8 mouse cellular contexts compared by ENCODE assay signal in genomic region chr1:105993601-105994209, GRCm38 (mm10). TPM values are rescaled to one million over a fixed set of nuclear protein-coding genes. Genes with fewer than 3 reads are reported as not detected.
DNase-seq lines count a peak whose midpoint lies in the region; ATAC-seq and TF ChIP-seq lines count a peak whose summit lies in the region.

No protein-coding gene starts in this region.

- H3K27ac ChIP-seq in MEL (ENCODE audit: control insufficient read depth, low read depth, low read length), result peak overlapping the region; percentile 84
- H3K27ac ChIP-seq in cerebellum, adult 2 months (ENCODE audit: insufficient read depth, low read length), result peak overlapping the region; percentile 86
- peak overlapping the region; percentile 41; the same call in 1 of the 2 replicates for H3K27ac ChIP-seq in lung, embryonic 16.5 days (ENCODE audit: low read length)
- peak overlapping the region; percentile 32; the same call in 1 of the 2 replicates for H3K27ac ChIP-seq in thymus, adult 2 months (ENCODE audit: control insufficient read depth, insufficient read depth, low read length)

- under 1% methylated on average over 37 of the region's 37 CpGs for WGBS in cerebellum, adult 2 months
- WGBS in lung, embryonic 16.5 days, result under 1% methylated on average over 37 of the region's 37 CpGs
- under 1% methylated on average over 36 of the region's 37 CpGs for WGBS in thymus, adult 2 months

- no peak for TF ChIP-seq CTCF in MEL (IDR thresholded peaks at IDR 0.05 in 2 of 3, conservative IDR thresholded peaks at IDR 0.05 in 1 of 3; ENCODE audit: control insufficient read depth in 1 of 3, insufficient read depth in 1 of 3, low read depth in 2 of 3, low read length in 3 of 3, poor library complexity in 1 of 3, severe bottlenecking in 1 of 3)
- no peak for TF ChIP-seq CTCF in cerebellum, adult 2 months (IDR thresholded peaks at IDR 0.05; ENCODE audit: borderline replicate concordance, insufficient read depth, low read depth, low read length)
- no peak for TF ChIP-seq CTCF in thymus, adult 2 months (IDR thresholded peaks at IDR 0.05; ENCODE audit: borderline replicate concordance, control insufficient read depth, extremely low read depth, insufficient read depth, low read length, poor library complexity)

- DNase-seq in MEL (ENCODE audit: low read depth, low spot score), result peak; percentile 96
- peak; percentile 87 to 89 for DNase-seq in cerebellum, adult 2 months
- DNase-seq in forelimb bud, embryonic 11.5 days (ENCODE audit: low read depth, low spot score), result peak; percentile 83
- peak; percentile 86 for DNase-seq in layer of hippocampus, adult 9-11 months
- DNase-seq in ovary, adult 18-20 months (ENCODE audit: low spot score), result peak; percentile 79
- DNase-seq in thymus, adult 2 months, result peak; percentile 87

- TF ChIP-seq EP300 in MEL (IDR thresholded peaks at IDR 0.05; ENCODE audit: low read depth in 1 of 2, low read length in 2 of 2), result peak in 1 of 2 experiments; percentile 50; a peak in 2 of 4 replicates

- peak overlapping the region; percentile 70 to 94 for H3K4me3 ChIP-seq in MEL (ENCODE audit: control insufficient read depth in 1 of 2, insufficient read depth in 1 of 2, low read depth in 2 of 2, low read length in 2 of 2)
- H3K4me3 ChIP-seq in cerebellum, adult 2 months (replicated peaks; ENCODE audit: insufficient read depth, low read depth, low read length), result peak overlapping the region; percentile 83
- peak overlapping the region; percentile 64 for H3K4me3 ChIP-seq in lung, embryonic 16.5 days (ENCODE audit: low read length)
- peak overlapping the region; percentile 80 for H3K4me3 ChIP-seq in thymus, adult 2 months (ENCODE audit: control insufficient read depth, insufficient read depth, low read length)

- peak; percentile 68 to 80; a peak in 3 of 4 replicates for TF ChIP-seq POLR2A in MEL (IDR thresholded peaks at IDR 0.05; ENCODE audit: control insufficient read depth in 1 of 2, insufficient read depth in 1 of 2, low read depth in 1 of 2, low read length in 2 of 2, poor library complexity in 1 of 2)
- TF ChIP-seq POLR2A in cerebellum, adult 2 months (IDR thresholded peaks at IDR 0.05; ENCODE audit: borderline replicate concordance, insufficient read depth, low read length), result peak; percentile 62; the same call in 1 of the 2 replicates
- peak; percentile 54 for TF ChIP-seq POLR2A in thymus, adult 2 months (IDR thresholded peaks at IDR 0.05; ENCODE audit: control insufficient read depth, extremely low read depth, insufficient read depth, low read length, poor library complexity)

- peak; percentile 46 to 50 for ATAC-seq in hematopoietic stem cell, adult 5-6 weeks (replicated peaks in 1 of 2; ENCODE audit: insufficient read depth in 1 of 2, low FRiP score in 2 of 2, low TSS enrichment in 1 of 2, low read depth in 1 of 2, poor library complexity in 2 of 2, severe bottlenecking in 2 of 2)
- ATAC-seq in lung, embryonic 16.5 days (ENCODE audit: low read depth), result peak; percentile 49

- H3K4me2 ChIP-seq in lung, embryonic 16.5 days (ENCODE audit: low read depth, low read length), result peak overlapping the region; percentile 98

- peaks cover 10 to 24% of the 10 kb centered on the region in 2 experiments for H3K4me1 ChIP-seq in MEL (ENCODE audit: control insufficient read depth in 1 of 2, insufficient read depth in 2 of 2, low read length in 2 of 2)
- peaks cover 3% of the 10 kb centered on the region; the same call in 1 of the 2 replicates for H3K4me1 ChIP-seq in cerebellum, adult 2 months (ENCODE audit: control insufficient read depth, insufficient read depth, low read length)
- peaks cover 26% of the 10 kb centered on the region for H3K4me1 ChIP-seq in lung, embryonic 16.5 days (replicated peaks; ENCODE audit: control insufficient read depth, insufficient read depth, low read length)
- H3K4me1 ChIP-seq in thymus, adult 2 months (replicated peaks; ENCODE audit: control insufficient read depth, insufficient read depth, low read length), result peaks cover 9% of the 10 kb centered on the region

- H3K27me3 ChIP-seq in MEL (ENCODE audit: control insufficient read depth in 1 of 2, insufficient read depth in 2 of 2, low read length in 2 of 2), result no peaks in the 10 kb centered on the region
- no peaks in the 10 kb centered on the region for H3K27me3 ChIP-seq in cerebellum, adult 2 months (ENCODE audit: control insufficient read depth, insufficient read depth, low read length)
- H3K27me3 ChIP-seq in lung, embryonic 16.5 days (ENCODE audit: control insufficient read depth, insufficient read depth, low read depth, low read length), result no peaks in the 10 kb centered on the region
- H3K27me3 ChIP-seq in thymus, adult 2 months (ENCODE audit: control insufficient read depth, insufficient read depth, low read length), result no peaks in the 10 kb centered on the region

- peaks cover 60% of the 10 kb centered on the region for H3K79me2 ChIP-seq in MEL (ENCODE audit: control insufficient read depth, insufficient read depth, low read length, poor library complexity)

- peaks cover 0 to 31% of the 10 kb centered on the region in 2 experiments; a peak in 3 of 4 replicates for H3K36me3 ChIP-seq in MEL (ENCODE audit: control insufficient read depth in 1 of 2, insufficient read depth in 2 of 2, low read length in 2 of 2)
- H3K36me3 ChIP-seq in lung, embryonic 16.5 days (ENCODE audit: control insufficient read depth, insufficient read depth, low read length), result no peaks in the 10 kb centered on the region
- no peaks in the 10 kb centered on the region for H3K36me3 ChIP-seq in thymus, adult 2 months (ENCODE audit: control insufficient read depth, insufficient read depth, low read length)

- no peak for TF ChIP-seq RAD21 in MEL (IDR thresholded peaks at IDR 0.05; ENCODE audit: low read depth, low read length)

- peak overlapping the region; percentile 75 for H3K9ac ChIP-seq in MEL (ENCODE audit: control insufficient read depth, low read depth, low read length, poor library complexity, severe bottlenecking)
- peak overlapping the region; percentile 74 for H3K9ac ChIP-seq in lung, embryonic 16.5 days (ENCODE audit: low read length)

- H3K9me3 ChIP-seq in MEL (replicated peaks; ENCODE audit: insufficient read depth, low read length), result no peaks in the 10 kb centered on the region
- H3K9me3 ChIP-seq in lung, embryonic 16.5 days (ENCODE audit: control insufficient read depth, low read length), result no peaks in the 10 kb centered on the region

TF ChIP-seq in MEL, 35 proteins besides CTCF, POLR2A, EP300 and RAD21 (continues in another document):
- TF ChIP-seq TAL1 (IDR thresholded peaks at IDR 0.05; ENCODE audit: low read length) (peak; percentile 8; the same call in 1 of the 2 replicates), ZNF384 (IDR thresholded peaks at IDR 0.05; ENCODE audit: low read depth, low read length) (no peak), USF2 (IDR thresholded peaks at IDR 0.05; ENCODE audit: borderline replicate concordance in 1 of 2, insufficient read depth in 1 of 2, low read depth in 1 of 2, low read length in 2 of 2) (peak; percentile 76 to 96), JUND (IDR thresholded peaks at IDR 0.05; ENCODE audit: low read depth, low read length) (no peak), USF1 (IDR thresholded peaks at IDR 0.05; ENCODE audit: low read depth, low read length) (peak; percentile 99), POLR2AphosphoS2 (IDR thresholded peaks at IDR 0.05; ENCODE audit: low read length) (peak; percentile 83), NRF1 (IDR thresholded peaks at IDR 0.05; ENCODE audit: insufficient read depth, low read depth, low read length, poor library complexity, severe bottlenecking) (peak; percentile 47; the same call in 1 of the 2 replicates), NELFE (IDR thresholded peaks at IDR 0.05; ENCODE audit: low read depth, low read length) (peak; percentile 89), GATA1 (IDR thresholded peaks at IDR 0.05; ENCODE audit: low read depth, low read length) (0 out of 2 replicates have a peak, but pooled peaks have one; percentile 8), MAZ (IDR thresholded peaks at IDR 0.05; ENCODE audit: low read depth, low read length) (peak; percentile 91), MYB (IDR thresholded peaks at IDR 0.05; ENCODE audit: low read depth, low read length) (no peak), MAX (IDR thresholded peaks at IDR 0.05; ENCODE audit: low read length) (peak; percentile 99), ETS1 (IDR thresholded peaks at IDR 0.05; ENCODE audit: low read depth, low read length) (peak; percentile 59; the same call in 1 of the 2 replicates), ELF1 (IDR thresholded peaks at IDR 0.05; ENCODE audit: low read depth, low read length) (peak; percentile 20; the same call in 1 of the 2 replicates), TBP (IDR thresholded peaks at IDR 0.05; ENCODE audit: low read depth, low read length) (peak; percentile 74), MXI1 (IDR thresholded peaks at IDR 0.05; ENCODE audit: low read depth, low read length) (peak; percentile 99), UBTF (IDR thresholded peaks at IDR 0.05; ENCODE audit: borderline replicate concordance, insufficient read depth, low read depth, low read length) (no peak), BHLHE40 (IDR thresholded peaks at IDR 0.05; ENCODE audit: borderline replicate concordance, low read depth, low read length) (peak; percentile 84; the same call in 1 of the 2 replicates), E2F4 (IDR thresholded peaks at IDR 0.05; ENCODE audit: borderline replicate concordance, low read depth, low read length) (no peak), MYC (IDR thresholded peaks at IDR 0.05; ENCODE audit: low read depth, low read length) (peak; percentile 98), SMC3 (IDR thresholded peaks at IDR 0.05; ENCODE audit: low read depth, low read length) (no peak), SIN3A (IDR thresholded peaks at IDR 0.05; ENCODE audit: low read length) (peak; percentile 94), TCF12 (IDR thresholded peaks at IDR 0.05; ENCODE audit: low read depth, low read length) (peak; percentile 36; the same call in 1 of the 2 replicates), MEF2A (IDR thresholded peaks at IDR 0.05; ENCODE audit: extremely low read depth, insufficient replicate concordance, low read depth, low read length, poor library complexity, severe bottlenecking) (no peak), ZKSCAN1 (IDR thresholded peaks at IDR 0.05; ENCODE audit: low read depth, low read length) (no peak), GABPA (IDR thresholded peaks at IDR 0.05; ENCODE audit: low read depth, low read length) (0 out of 2 replicates have a peak, but pooled peaks have one; percentile 11), ZMIZ1 (IDR thresholded peaks at IDR 0.05; ENCODE audit: low read depth, low read length) (peak; percentile 94)

RNA-seq across cellular contexts. Expression of gene Zcchc2, which starts 3.5 kb away (rescaled TPM):
- 10.3 and 10.5 TPM in 2 replicates for total RNA-seq in MEL (2012; rRNA removed)
- 10 to 100 TPM; 19.1 to 25.0 TPM for polyA plus RNA-seq in MEL (2012; ENCODE audit: insufficient read depth in 1 of 2, insufficient read length in 2 of 2, low read depth in 1 of 2, low replicate concordance in 2 of 2, missing spikeins in 1 of 2)
- 19.7 and 19.8 TPM in 2 replicates for polyA plus RNA-seq in cerebellum, adult 2 months (2012; rRNA removed)
- total RNA-seq in hematopoietic stem cell, adult 5-6 weeks (2017), result 28.2 and 31.1 TPM in 2 replicates
- 1.9 and 2.3 TPM in 2 replicates for polyA plus RNA-seq in lung, embryonic 16.5 days (2015; fragmentation: Nextera tagmentation; extraction: Ambion mirVana)
- polyA plus RNA-seq in thymus, adult 2 months (2012; rRNA removed), result 36.5 and 38.2 TPM in 2 replicates

Comparison
In these comparisons a context has a peak if more than half of its experiments do, and no peak if none do; other contexts are left out.
1. Peak in every context shown above with its lines: DNase-seq, ATAC-seq, H3K4me3 ChIP-seq and H3K27ac ChIP-seq.
2. H3K27ac ChIP-seq: peak in every context shown above with its lines; median percentile 86 in cerebellum, adult 2 months; 84 in MEL; 41 in lung, embryonic 16.5 days; 32 in thymus, adult 2 months.